Mouse (Mus musculus): Measurements from ENCODE around the gene Exoc7. TPM values are rescaled to one million over a fixed set of nuclear protein-coding genes. Genes with fewer than 3 reads are reported as not detected.

Exoc7 gene
- total RNA-seq, 2 experiments from 2014 or later = 87.9 to 99.9 TPM

GRCm38 (mm10) chr11:116245616-116246015, 61.4 kb downstream of the Exoc7 start:
- no peak for DNase-seq (ENCODE audit: low spot score in 2 of 2)

DNA sequence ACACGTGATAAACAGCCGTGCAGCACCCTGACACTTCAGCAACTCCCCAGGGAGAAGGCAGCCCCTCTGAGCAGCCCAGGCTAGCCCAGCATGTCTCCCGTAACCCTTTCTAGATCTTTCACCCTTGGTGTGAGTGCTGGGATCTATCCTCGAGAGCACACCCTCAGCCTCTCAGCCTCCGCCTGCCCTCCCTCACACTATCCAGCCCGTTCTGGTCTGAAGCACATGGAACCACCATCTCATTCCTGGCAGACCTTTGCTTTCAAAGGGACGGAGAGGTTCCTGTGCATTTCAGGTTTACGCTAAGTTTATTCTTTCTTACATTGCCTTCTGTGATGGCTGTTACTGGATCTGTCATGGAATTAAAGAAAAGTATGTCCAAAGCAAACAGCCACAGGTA, 62.5 kb downstream of the Exoc7 start:
- no peak for DNase-seq (ENCODE audit: low spot score in 2 of 2)

DNA sequence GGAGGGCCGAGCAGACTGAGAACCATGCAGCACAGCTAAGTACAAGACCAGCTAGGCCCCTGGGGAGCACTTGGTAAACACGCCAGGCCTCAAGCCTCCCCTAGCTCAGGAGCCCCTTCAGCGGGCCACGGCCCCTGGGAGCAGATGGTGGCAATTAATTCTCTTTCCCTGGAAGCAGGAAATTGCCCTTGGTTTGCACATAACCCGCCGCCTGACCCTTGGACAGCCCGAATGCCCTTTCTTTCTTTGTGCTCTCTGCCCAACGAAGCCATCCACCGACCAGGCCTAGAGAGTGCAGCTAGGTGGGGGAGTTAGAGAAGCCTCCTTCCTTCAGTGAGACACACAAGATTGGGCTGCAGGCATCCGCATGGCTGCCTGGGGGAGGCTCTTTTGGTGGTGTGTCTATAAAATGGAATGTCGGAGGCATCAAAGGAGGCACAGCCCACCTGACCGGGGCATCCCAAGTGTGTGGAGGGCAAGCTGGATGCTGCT, 65.2 kb downstream of the Exoc7 start:
- no peak for DNase-seq (ENCODE audit: low spot score in 2 of 2)

DNA sequence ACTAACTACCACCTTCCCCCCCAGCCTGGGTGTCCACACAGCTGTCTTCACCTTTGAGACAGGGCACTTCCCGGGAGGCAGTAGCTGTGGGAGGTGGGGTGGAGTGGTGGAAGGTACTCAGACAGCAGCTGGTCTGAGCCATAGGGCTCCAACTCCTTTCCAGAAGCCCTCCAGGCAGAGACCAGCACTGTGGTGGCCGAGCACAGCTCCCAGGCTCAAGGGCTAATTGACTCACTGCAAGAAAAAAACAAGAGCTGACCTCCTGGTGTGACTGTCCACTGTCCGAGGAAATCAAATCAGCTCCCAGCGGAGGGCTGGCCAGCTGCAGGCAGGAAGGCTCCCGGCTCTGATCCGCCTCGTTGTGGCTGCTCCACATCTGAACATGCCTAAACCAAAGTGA, 67.2 kb downstream of the Exoc7 start:
- DNase-seq (ENCODE audit: low spot score in 2 of 2) = no peak

Other genes starting within 250 kb of the Exoc7 start
- 1 to 10 TPM; 1.1 to 2.0 TPM for gene Unc13d, start 229.3 kb downstream of the Exoc7 start, total RNA-seq (2021)
- gene Wbp2, start 220.2 kb downstream of the Exoc7 start, total RNA-seq (2021) = 10 to 100 TPM; 63.0 to 63.4 TPM
- gene Trim47, start 180.0 kb downstream of the Exoc7 start, total RNA-seq (2021) = 10 to 100 TPM; 48.1 to 48.8 TPM
- gene Trim65, start 176.1 kb downstream of the Exoc7 start, total RNA-seq (2021) = 1 to 10 TPM; 4.2 to 4.6 TPM
- 10 to 100 TPM; 47.0 to 50.6 TPM for gene Mrpl38, start 168.4 kb downstream of the Exoc7 start, total RNA-seq (2021)
- 10 to 100 TPM; 26.6 to 27.5 TPM for gene Fbf1, start 139.1 kb downstream of the Exoc7 start, total RNA-seq (2021)
- 10 to 100 TPM; 29.2 to 38.6 TPM for gene Ten1, start 108.4 kb downstream of the Exoc7 start, total RNA-seq (2021)
- 10 to 100 TPM; 45.6 to 47.5 TPM for gene Acox1, start 108.2 kb downstream of the Exoc7 start, total RNA-seq (2021)
- under 1 TPM; 0.41 to 0.47 TPM for gene Evpl, start 69.2 kb downstream of the Exoc7 start, total RNA-seq (2021)
- gene Srp68, start 33.0 kb downstream of the Exoc7 start, total RNA-seq (2021) = 10 to 100 TPM; 94.2 to 94.6 TPM
- under 1 TPM; 0.37 to 0.75 TPM for gene Galr2, start 26.3 kb downstream of the Exoc7 start, total RNA-seq (2021)
- under 1 TPM; 0.29 to 0.31 TPM for gene Foxj1, start 28.2 kb upstream of the Exoc7 start, total RNA-seq (2021)
- gene Rnf157, start 105.8 kb upstream of the Exoc7 start, total RNA-seq (2021) = 10 to 100 TPM; 32.8 to 37.3 TPM
- 10 to 100 TPM; 44.6 to 45.1 TPM for gene Ubald2, start 126.9 kb upstream of the Exoc7 start, total RNA-seq (2021)
- gene Qrich2, start 159.0 kb upstream of the Exoc7 start, total RNA-seq (2021) = under 1 TPM; 0.02 to 0.10 TPM
- gene Prpsap1, start 187.0 kb upstream of the Exoc7 start, total RNA-seq (2021) = 10 to 100 TPM; 43.3 to 49.6 TPM
- gene Sphk1, start 223.7 kb upstream of the Exoc7 start, total RNA-seq (2021) = 1 to 10 TPM; 4.0 TPM